8 mouse cellular contexts compared by ENCODE assay signal in genomic region chr2:174438181-174438580, GRCm38 (mm10). TPM values are rescaled to one million over a fixed set of nuclear protein-coding genes. Genes with fewer than 3 reads are reported as not detected.
DNase-seq lines count a peak whose midpoint lies in the region; ATAC-seq and TF ChIP-seq lines count a peak whose summit lies in the region.

No protein-coding gene starts in this region.

- H3K4me3 ChIP-seq in heart, embryonic 15.5 days: peak overlapping the region; percentile 65
- H3K4me3 ChIP-seq in MEL (ENCODE audit: control insufficient read depth in 1 of 2, insufficient read depth in 1 of 2, low read depth in 2 of 2, low read length in 2 of 2): peak overlapping the region; percentile 83 to 96
- H3K4me3 ChIP-seq in heart, postnatal 0 days (ENCODE audit: low read depth, low read length): peak overlapping the region; percentile 65
- H3K4me3 ChIP-seq in midbrain, embryonic 11.5 days (ENCODE audit: low read depth, low read length): peak overlapping the region; percentile 51

- no peak for TF ChIP-seq POLR2A in MEL (IDR thresholded peaks at IDR 0.05; ENCODE audit: control insufficient read depth in 1 of 2, insufficient read depth in 1 of 2, low read depth in 1 of 2, low read length in 2 of 2, poor library complexity in 1 of 2)

- no peaks in the 10 kb centered on the region for H3K27me3 ChIP-seq in heart, embryonic 15.5 days
- H3K27me3 ChIP-seq in MEL (ENCODE audit: control insufficient read depth in 1 of 2, insufficient read depth in 2 of 2, low read length in 2 of 2): no peaks in the 10 kb centered on the region
- H3K27me3 ChIP-seq in heart, postnatal 0 days (ENCODE audit: control insufficient read depth, insufficient read depth, low read length): no peaks in the 10 kb centered on the region
- H3K27me3 ChIP-seq in midbrain, embryonic 11.5 days (ENCODE audit: control insufficient read depth, insufficient read depth, low read length): no peaks in the 10 kb centered on the region

- ATAC-seq in heart, embryonic 15.5 days (replicated peaks; ENCODE audit: insufficient number of reproducible peaks, insufficient read depth, low FRiP score, low read depth): no peak
- no peak for ATAC-seq in heart, postnatal 0 days (ENCODE audit: insufficient read depth, low read depth)
- ATAC-seq in midbrain, embryonic 11.5 days (ENCODE audit: low FRiP score): peak; percentile 12
- ATAC-seq in activated CD4-positive, CD25-positive, alpha-beta regulatory T cell, adult 4 months: no peak

- intact Hi-C loops in heart, postnatal 14 days (cut with DNase I): loop anchor here (10.0 kb wide), 1 partner anchor 323 kb away; the partner anchor contains the start of gene Npepl1

- H3K9me3 ChIP-seq in heart, embryonic 15.5 days (replicated peaks): no peaks in the 10 kb centered on the region
- no peaks in the 10 kb centered on the region for H3K9me3 ChIP-seq in MEL (replicated peaks; ENCODE audit: insufficient read depth, low read length)
- no peaks in the 10 kb centered on the region for H3K9me3 ChIP-seq in heart, postnatal 0 days (replicated peaks; ENCODE audit: control insufficient read depth, low read length)
- no peaks in the 10 kb centered on the region for H3K9me3 ChIP-seq in midbrain, embryonic 11.5 days (ENCODE audit: control insufficient read depth, low read length)

- no peak for TF ChIP-seq EP300 in MEL (IDR thresholded peaks at IDR 0.05; ENCODE audit: low read depth in 1 of 2, low read length in 2 of 2)
- TF ChIP-seq EP300 in heart, postnatal 0 days (IDR thresholded peaks at IDR 0.05; ENCODE audit: low read depth): no peak

- peaks cover 4% of the 10 kb centered on the region; the same call in 1 of the 2 replicates for H3K79me2 ChIP-seq in MEL (ENCODE audit: control insufficient read depth, insufficient read depth, low read length, poor library complexity)

- H3K4me1 ChIP-seq in heart, embryonic 15.5 days (replicated peaks): peaks cover 33% of the 10 kb centered on the region
- peaks cover 5 to 35% of the 10 kb centered on the region in 2 experiments; a peak in 3 of 4 replicates for H3K4me1 ChIP-seq in MEL (ENCODE audit: control insufficient read depth in 1 of 2, insufficient read depth in 2 of 2, low read length in 2 of 2)
- peaks cover 25% of the 10 kb centered on the region for H3K4me1 ChIP-seq in heart, postnatal 0 days (ENCODE audit: control insufficient read depth, insufficient read depth)
- H3K4me1 ChIP-seq in midbrain, embryonic 11.5 days (ENCODE audit: control insufficient read depth, insufficient read depth, low read length): peaks cover 16% of the 10 kb centered on the region; the same call in 1 of the 2 replicates

- H3K4me2 ChIP-seq in heart, embryonic 15.5 days: peak overlapping the region; percentile 80
- peak overlapping the region; percentile 79 for H3K4me2 ChIP-seq in heart, postnatal 0 days (ENCODE audit: low read depth, low read length)
- peak overlapping the region; percentile 68 for H3K4me2 ChIP-seq in midbrain, embryonic 11.5 days

- TF ChIP-seq CTCF in MEL (IDR thresholded peaks at IDR 0.05 in 2 of 3, conservative IDR thresholded peaks at IDR 0.05 in 1 of 3; ENCODE audit: control insufficient read depth in 1 of 3, insufficient read depth in 1 of 3, low read depth in 2 of 3, low read length in 3 of 3, poor library complexity in 1 of 3, severe bottlenecking in 1 of 3): no peak
- no peak for TF ChIP-seq CTCF in heart, postnatal 0 days (IDR thresholded peaks at IDR 0.05; ENCODE audit: low read depth)

- no peak for TF ChIP-seq RAD21 in MEL (IDR thresholded peaks at IDR 0.05; ENCODE audit: low read depth, low read length)

- peak overlapping the region; percentile 31; the same call in 1 of the 2 replicates for H3K27ac ChIP-seq in heart, embryonic 15.5 days
- no peak overlapping the region for H3K27ac ChIP-seq in MEL (ENCODE audit: control insufficient read depth, low read depth, low read length)
- H3K27ac ChIP-seq in heart, postnatal 0 days (ENCODE audit: low read depth): peak overlapping the region; percentile 18
- H3K27ac ChIP-seq in midbrain, embryonic 11.5 days (ENCODE audit: low read depth, low read length): peak overlapping the region; percentile 21; the same call in 1 of the 2 replicates

- 68% methylated on average over 11 of the region's 11 CpGs for WGBS in heart, embryonic 15.5 days
- 62% methylated on average over 11 of the region's 11 CpGs for WGBS in heart, postnatal 0 days
- 65% methylated on average over 11 of the region's 11 CpGs for WGBS in midbrain, embryonic 11.5 days

- H3K9ac ChIP-seq in heart, embryonic 15.5 days: peak overlapping the region; percentile 61
- H3K9ac ChIP-seq in MEL (ENCODE audit: control insufficient read depth, low read depth, low read length, poor library complexity, severe bottlenecking): peak overlapping the region; percentile 63
- peak overlapping the region; percentile 66 for H3K9ac ChIP-seq in heart, postnatal 0 days (replicated peaks; ENCODE audit: low read depth, low read length)
- H3K9ac ChIP-seq in midbrain, embryonic 11.5 days (ENCODE audit: low read length): peak overlapping the region; percentile 66

- no peak for DNase-seq in heart, postnatal 14 days
- DNase-seq in MEL (ENCODE audit: low read depth, low spot score): no peak
- DNase-seq in heart, postnatal 0 days (ENCODE audit: low spot score): no peak
- no peak for DNase-seq in midbrain, embryonic 11.5 days (ENCODE audit: low spot score, missing footprints)
- DNase-seq in right cerebral cortex, adult 2 months (ENCODE audit: low spot score in 2 of 2): no peak
- no peak for DNase-seq in urinary bladder, postnatal 25 days (ENCODE audit: low spot score)

- peaks cover 5% of the 10 kb centered on the region; the same call in 1 of the 2 replicates for H3K36me3 ChIP-seq in heart, embryonic 15.5 days
- peaks cover 0 to 16% of the 10 kb centered on the region in 2 experiments; a peak in 2 of 4 replicates for H3K36me3 ChIP-seq in MEL (ENCODE audit: control insufficient read depth in 1 of 2, insufficient read depth in 2 of 2, low read length in 2 of 2)
- H3K36me3 ChIP-seq in heart, postnatal 0 days (replicated peaks; ENCODE audit: control insufficient read depth, insufficient read depth, low read length): 0 out of 2 replicates have a peak, but pooled peaks cover 7% of the 10 kb centered on the region
- H3K36me3 ChIP-seq in midbrain, embryonic 11.5 days (ENCODE audit: control insufficient read depth, insufficient read depth, low read length): no peaks in the 10 kb centered on the region

RNA-seq across cellular contexts. Expression of gene Ctsz, which starts 0.7 kb away (rescaled TPM):
- 99.5 and 146 TPM in 2 replicates for polyA plus RNA-seq in heart, embryonic 15.5 days (2015; fragmentation: Nextera tagmentation; extraction: Ambion mirVana)
- 10 to 100 TPM; 36.6 to 42.1 TPM for total RNA-seq in heart, postnatal 14 days (2021)
- 113 and 118 TPM in 2 replicates for total RNA-seq in MEL (2012; rRNA removed)
- 10 to 100 TPM in 1 of 2 experiments, not detected in 1; 93.7 TPM for polyA plus RNA-seq in MEL (2012; ENCODE audit: insufficient read depth in 1 of 2, insufficient read length in 2 of 2, low read depth in 1 of 2, low replicate concordance in 2 of 2, missing spikeins in 1 of 2)
- total RNA-seq in heart, postnatal 0 days (2014; rRNA removed; ENCODE audit: low replicate concordance): 72.8 and 75.9 TPM in 2 replicates
- 61.7 and 64.3 TPM in 2 replicates for polyA plus RNA-seq in heart, postnatal 0 days (2015; fragmentation: Nextera tagmentation; extraction: Ambion mirVana)
- polyA plus RNA-seq in midbrain, embryonic 11.5 days (2014; fragmentation: Nextera tagmentation; extraction: Ambion mirVana): 93.7 and 102 TPM in 2 replicates
- 100 to 1,000 TPM in 1 of 2 experiments, 10 to 100 TPM in 1; 84.4 to 120 TPM for polyA plus RNA-seq in activated CD4-positive, CD25-positive, alpha-beta regulatory T cell, adult 4 months (2017; shearing (Covaris generic))

RNA-seq across cellular contexts. Expression of gene Tubb1, which starts 12.3 kb away (rescaled TPM):
- 3.8 and 3.9 TPM in 2 replicates for polyA plus RNA-seq in heart, embryonic 15.5 days (2015; fragmentation: Nextera tagmentation; extraction: Ambion mirVana)
- 1 to 10 TPM; 2.0 TPM for total RNA-seq in heart, postnatal 14 days (2021)
- total RNA-seq in MEL (2012; rRNA removed): 3.1 and 3.5 TPM in 2 replicates
- 1 to 10 TPM in 1 of 2 experiments, not detected in 1; 2.6 TPM for polyA plus RNA-seq in MEL (2012; ENCODE audit: insufficient read depth in 1 of 2, insufficient read length in 2 of 2, low read depth in 1 of 2, low replicate concordance in 2 of 2, missing spikeins in 1 of 2)
- total RNA-seq in heart, postnatal 0 days (2014; rRNA removed; ENCODE audit: low replicate concordance): 1.0 TPM in 1 of 2 replicates, not detected in the other
- 0.73 and 0.74 TPM in 2 replicates for polyA plus RNA-seq in heart, postnatal 0 days (2015; fragmentation: Nextera tagmentation; extraction: Ambion mirVana)
- 5.3 and 6.8 TPM in 2 replicates for polyA plus RNA-seq in midbrain, embryonic 11.5 days (2014; fragmentation: Nextera tagmentation; extraction: Ambion mirVana)
- polyA plus RNA-seq in activated CD4-positive, CD25-positive, alpha-beta regulatory T cell, adult 4 months (2017; shearing (Covaris generic)): under 1 TPM in 1 of 2 experiments, not detected in 1; 0.34 TPM

RNA-seq across cellular contexts. Expression of gene Nelfcd, which starts 22.6 kb away (rescaled TPM):
- 66.1 and 82.9 TPM in 2 replicates for polyA plus RNA-seq in heart, embryonic 15.5 days (2015; fragmentation: Nextera tagmentation; extraction: Ambion mirVana)
- 10 to 100 TPM; 37.7 to 38.8 TPM for total RNA-seq in heart, postnatal 14 days (2021)
- total RNA-seq in MEL (2012; rRNA removed): 43.8 and 46.8 TPM in 2 replicates
- polyA plus RNA-seq in MEL (2012; ENCODE audit: insufficient read depth in 1 of 2, insufficient read length in 2 of 2, low read depth in 1 of 2, low replicate concordance in 2 of 2, missing spikeins in 1 of 2): 10 to 100 TPM; 74.8 to 89.0 TPM
- 30.1 and 36.0 TPM in 2 replicates for total RNA-seq in heart, postnatal 0 days (2014; rRNA removed; ENCODE audit: low replicate concordance)
- 56.3 and 60.4 TPM in 2 replicates for polyA plus RNA-seq in heart, postnatal 0 days (2015; fragmentation: Nextera tagmentation; extraction: Ambion mirVana)
- polyA plus RNA-seq in midbrain, embryonic 11.5 days (2014; fragmentation: Nextera tagmentation; extraction: Ambion mirVana): 163 and 164 TPM in 2 replicates
- polyA plus RNA-seq in activated CD4-positive, CD25-positive, alpha-beta regulatory T cell, adult 4 months (2017; shearing (Covaris generic)): 10 to 100 TPM; 43.5 to 65.3 TPM

RNA-seq across cellular contexts. Expression of gene Atp5e, which starts 25.7 kb away (rescaled TPM):
- polyA plus RNA-seq in heart, embryonic 15.5 days (2015; fragmentation: Nextera tagmentation; extraction: Ambion mirVana): 872 and 1,283 TPM in 2 replicates
- 1,000 to 10,000 TPM; 1,334 to 1,389 TPM for total RNA-seq in heart, postnatal 14 days (2021)
- total RNA-seq in MEL (2012; rRNA removed): 521 and 561 TPM in 2 replicates
- 100 to 1,000 TPM in 1 of 2 experiments, not detected in 1; 225 TPM for polyA plus RNA-seq in MEL (2012; ENCODE audit: insufficient read depth in 1 of 2, insufficient read length in 2 of 2, low read depth in 1 of 2, low replicate concordance in 2 of 2, missing spikeins in 1 of 2)
- total RNA-seq in heart, postnatal 0 days (2014; rRNA removed; ENCODE audit: low replicate concordance): 761 and 1,121 TPM in 2 replicates
- polyA plus RNA-seq in heart, postnatal 0 days (2015; fragmentation: Nextera tagmentation; extraction: Ambion mirVana): 2,030 and 2,121 TPM in 2 replicates
- polyA plus RNA-seq in midbrain, embryonic 11.5 days (2014; fragmentation: Nextera tagmentation; extraction: Ambion mirVana): 694 and 705 TPM in 2 replicates
- 100 to 1,000 TPM; 705 to 752 TPM for polyA plus RNA-seq in activated CD4-positive, CD25-positive, alpha-beta regulatory T cell, adult 4 months (2017; shearing (Covaris generic))

RNA-seq across cellular contexts. Expression of gene Prelid3b, which starts 34.7 kb away (rescaled TPM):
- 131 and 135 TPM in 2 replicates for polyA plus RNA-seq in heart, embryonic 15.5 days (2015; fragmentation: Nextera tagmentation; extraction: Ambion mirVana)
- total RNA-seq in heart, postnatal 14 days (2021): 10 to 100 TPM; 59.8 to 72.3 TPM
- 137 and 142 TPM in 2 replicates for total RNA-seq in MEL (2012; rRNA removed)
- 100 to 1,000 TPM; 189 to 210 TPM for polyA plus RNA-seq in MEL (2012; ENCODE audit: insufficient read depth in 1 of 2, insufficient read length in 2 of 2, low read depth in 1 of 2, low replicate concordance in 2 of 2, missing spikeins in 1 of 2)
- 83.5 and 118 TPM in 2 replicates for total RNA-seq in heart, postnatal 0 days (2014; rRNA removed; ENCODE audit: low replicate concordance)
- 144 and 155 TPM in 2 replicates for polyA plus RNA-seq in heart, postnatal 0 days (2015; fragmentation: Nextera tagmentation; extraction: Ambion mirVana)
- polyA plus RNA-seq in midbrain, embryonic 11.5 days (2014; fragmentation: Nextera tagmentation; extraction: Ambion mirVana): 129 and 130 TPM in 2 replicates
- polyA plus RNA-seq in activated CD4-positive, CD25-positive, alpha-beta regulatory T cell, adult 4 months (2017; shearing (Covaris generic)): 10 to 100 TPM; 81.2 to 90.9 TPM
